Mouse (Mus musculus): ENCODE data around the gene Clgn.

- TF ChIP-seq EP300 (IDR thresholded peaks at IDR 0.05; ENCODE audit: low read depth) = no peak
- no peak for TF ChIP-seq CTCF (IDR thresholded peaks at IDR 0.05; ENCODE audit: low read depth)
Observed at GRCm38 (mm10) chr8:83396680-83397079, 7.0 kb downstream of the Clgn start.

All from liver, embryonic 14.5 days (tissue).